Mouse (Mus musculus) forebrain, embryonic 14.5 days (tissue): Measurements from ENCODE around the gene Ube2o. TPM values are rescaled to one million over a fixed set of nuclear protein-coding genes. Genes with fewer than 3 reads are reported as not detected.
A peak's percentile ranks its signal among the peaks of the same experiment; 100 is the strongest.

ENCODE experiments used
- ATAC-seq: fragments of 200-750 bp; cut with Nextera tagmentation; 2 replicates; pipeline ENCODE4 v1.8.0; 2017; ENCODE audit warnings: mild to moderate bottlenecking, moderate library complexity
- DNase-seq: peaks from one replicate; pipeline ENCODE4 v3.0.0-alpha.2; 2015; ENCODE audit warnings: low spot score
- H3K27ac ChIP-seq: fragments of 300-500 bp; sonication (generic); 2 replicates; pipeline ENCODE4 v1.5.1; 2014; ENCODE audit warnings: low read depth, mild to moderate bottlenecking, control low read depth, low read length, moderate library complexity
- H3K27me3 ChIP-seq: fragments of 300-500 bp; sonication (generic); replicated peaks from 2 replicates; pipeline ENCODE4 v1.6.1; 2014; ENCODE audit warnings: low read length, control low read depth, mixed read lengths; ENCODE audit not compliant: control insufficient read depth, insufficient read depth
- H3K36me3 ChIP-seq: fragments of 300-500 bp; sonication (generic); 2 replicates; pipeline ENCODE4 v1.6.1; 2014; ENCODE audit warnings: low read length, control low read depth; ENCODE audit not compliant: control insufficient read depth, insufficient read depth
- H3K4me1 ChIP-seq: fragments of 300-500 bp; sonication (generic); 2 replicates; pipeline ENCODE4 v1.6.1; 2014; ENCODE audit warnings: antibody characterized with exemption, low read length, control low read depth; ENCODE audit not compliant: control insufficient read depth, insufficient read depth
- H3K4me2 ChIP-seq: fragments of 300-500 bp; sonication (generic); 2 replicates; pipeline ENCODE4 v1.6.1; 2014; ENCODE audit warnings: mild to moderate bottlenecking, control low read depth, low read length
- H3K4me3 ChIP-seq: fragments of 300-500 bp; sonication (generic); 2 replicates; pipeline ENCODE4 v1.5.1; 2014; ENCODE audit warnings: low read depth, low read length, control low read depth
- H3K9ac ChIP-seq: fragments of 300-500 bp; sonication (generic); 2 replicates; pipeline ENCODE4 v1.6.1; 2014; ENCODE audit warnings: mild to moderate bottlenecking, low read length, control low read depth, moderate library complexity
- H3K9me3 ChIP-seq: fragments of 300-500 bp; sonication (generic); replicated peaks from 2 replicates; pipeline ENCODE4 v1.6.1; 2016; ENCODE audit warnings: low read length, control low read depth, mixed read lengths; ENCODE audit not compliant: control insufficient read depth
- WGBS: fragments of 180-500 bp; shearing (Covaris S2); extraction: QIAGEN DNeasy Blood & Tissue Kit; methylation state at CpG from one replicate; pipeline ENCODE4 v1.1.7; 2014; 5-methylcytosine and 5-hydroxymethylcytosine counted together
- polyA plus RNA-seq: library from polyadenylated mRNA; unstranded; fragments of >200 nt; fragmentation: Nextera tagmentation; extraction: Ambion mirVana; gene quantifications from 2 replicates; pipeline ENCODE4 v1.2.1, GENCODE M21; 2014

Ube2o gene
- polyA plus RNA-seq, 1 experiment from 2014 or later = 16.7 TPM

DNA sequence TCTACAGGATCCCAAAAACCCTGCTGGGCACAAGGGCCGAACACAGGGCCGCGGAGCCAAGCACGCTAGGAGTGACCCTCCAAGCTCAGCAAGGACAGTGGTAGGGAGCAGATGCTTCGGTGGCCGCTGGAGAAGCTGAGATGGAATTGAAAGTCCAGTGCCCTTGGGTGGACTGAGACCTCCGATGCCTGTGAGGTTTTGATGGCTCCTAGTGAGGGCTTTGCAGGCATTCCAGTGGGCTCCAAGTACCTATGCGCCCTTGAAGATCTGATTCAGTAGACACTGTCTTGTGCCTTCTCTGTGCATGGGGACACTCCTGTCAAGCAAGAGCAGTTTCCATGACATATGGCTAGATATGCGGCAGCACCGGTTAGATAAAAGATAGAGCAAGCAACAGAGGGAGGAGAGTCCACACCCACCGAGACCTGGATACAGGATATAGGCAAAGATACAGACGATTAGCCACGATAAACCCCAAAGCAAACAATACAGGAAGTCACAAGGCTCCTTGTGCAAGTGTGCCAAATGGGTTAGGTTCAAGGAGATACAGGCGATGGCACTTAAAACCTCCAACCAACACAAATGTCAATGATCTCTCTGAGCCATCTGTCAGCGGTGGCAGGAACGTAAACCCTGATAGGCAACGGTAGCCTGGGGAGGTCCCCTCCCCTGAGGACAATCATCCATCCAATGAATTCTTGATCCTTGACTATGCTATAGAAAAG is 74.9 kb downstream of the Ube2o start:
- Histone ChIP-seq H3K4me1 (no peaks in the 10 kb centered on the region), H3K4me3 (no peak overlapping the region), H3K36me3 (no peaks in the 10 kb centered on the region), H3K27ac (no peak overlapping the region), H3K9ac (no peak overlapping the region), H3K27me3 (no peaks in the 10 kb centered on the region), H3K4me2 (no peak overlapping the region), H3K9me3 (no peaks in the 10 kb centered on the region)
- WGBS = 87% methylated on average over 17 of the region's 17 CpGs
- ATAC-seq (no peak), DNase-seq (no peak)

DNA sequence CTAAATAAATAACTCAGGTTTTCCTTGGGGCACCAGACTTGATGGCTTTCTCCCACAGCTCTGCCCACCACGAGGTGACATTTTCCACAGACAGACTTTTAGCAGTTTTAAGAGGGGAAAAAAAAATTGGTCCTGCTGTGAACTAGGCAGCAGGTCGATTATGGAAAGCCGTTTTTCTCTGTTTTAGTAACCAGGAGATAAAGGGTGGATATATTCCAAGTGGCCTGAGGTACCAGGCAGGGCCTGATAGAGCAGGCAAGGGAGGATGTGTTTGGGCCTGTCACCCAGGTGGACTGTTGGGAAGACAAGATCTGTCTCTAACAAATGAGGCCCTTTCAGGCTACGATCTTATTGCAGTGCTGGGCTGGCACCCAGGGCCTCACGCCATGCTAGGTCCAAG is 75.7 kb downstream of the Ube2o start:
- 80% methylated on average over 5 of the region's 5 CpGs for WGBS
- no peak overlapping the region for H3K9ac ChIP-seq
- H3K4me3 ChIP-seq = no peak overlapping the region
- no peak for DNase-seq
- no peaks in the 10 kb centered on the region for H3K36me3 ChIP-seq
- no peak overlapping the region for H3K4me2 ChIP-seq
- H3K4me1 ChIP-seq = no peaks in the 10 kb centered on the region
- no peaks in the 10 kb centered on the region for H3K9me3 ChIP-seq
- ATAC-seq = no peak
- H3K27ac ChIP-seq = no peak overlapping the region
- no peaks in the 10 kb centered on the region for H3K27me3 ChIP-seq

DNA sequence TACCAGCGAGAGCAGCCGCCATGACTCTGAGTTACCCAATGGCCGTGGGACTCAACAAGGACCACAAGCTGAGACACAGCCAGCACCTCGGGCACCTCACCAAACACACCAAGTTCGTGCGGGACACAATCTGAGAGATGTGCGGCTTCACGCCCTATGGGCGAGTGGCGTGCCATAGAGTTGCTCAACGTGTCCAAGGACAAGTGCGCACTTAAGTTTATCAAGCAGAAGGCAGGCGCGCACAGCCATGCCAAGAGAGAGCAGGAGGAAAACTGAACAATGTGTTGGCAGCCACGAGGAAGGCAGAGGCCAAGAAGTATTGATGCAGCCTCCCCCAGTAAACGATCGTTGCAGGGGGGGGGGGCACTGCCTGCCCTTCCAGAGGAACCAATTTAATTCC is 76.7 kb downstream of the Ube2o start:
- H3K9me3 ChIP-seq = no peaks in the 10 kb centered on the region
- no peak overlapping the region for H3K4me3 ChIP-seq
- no peak for ATAC-seq
- no peaks in the 10 kb centered on the region for H3K4me1 ChIP-seq
- no peaks in the 10 kb centered on the region for H3K36me3 ChIP-seq
- H3K9ac ChIP-seq = no peak overlapping the region
- H3K4me2 ChIP-seq = no peak overlapping the region
- no peak overlapping the region for H3K27ac ChIP-seq
- DNase-seq = no peak
- no peaks in the 10 kb centered on the region for H3K27me3 ChIP-seq
- 83% methylated on average over 17 of the region's 17 CpGs for WGBS

DNA sequence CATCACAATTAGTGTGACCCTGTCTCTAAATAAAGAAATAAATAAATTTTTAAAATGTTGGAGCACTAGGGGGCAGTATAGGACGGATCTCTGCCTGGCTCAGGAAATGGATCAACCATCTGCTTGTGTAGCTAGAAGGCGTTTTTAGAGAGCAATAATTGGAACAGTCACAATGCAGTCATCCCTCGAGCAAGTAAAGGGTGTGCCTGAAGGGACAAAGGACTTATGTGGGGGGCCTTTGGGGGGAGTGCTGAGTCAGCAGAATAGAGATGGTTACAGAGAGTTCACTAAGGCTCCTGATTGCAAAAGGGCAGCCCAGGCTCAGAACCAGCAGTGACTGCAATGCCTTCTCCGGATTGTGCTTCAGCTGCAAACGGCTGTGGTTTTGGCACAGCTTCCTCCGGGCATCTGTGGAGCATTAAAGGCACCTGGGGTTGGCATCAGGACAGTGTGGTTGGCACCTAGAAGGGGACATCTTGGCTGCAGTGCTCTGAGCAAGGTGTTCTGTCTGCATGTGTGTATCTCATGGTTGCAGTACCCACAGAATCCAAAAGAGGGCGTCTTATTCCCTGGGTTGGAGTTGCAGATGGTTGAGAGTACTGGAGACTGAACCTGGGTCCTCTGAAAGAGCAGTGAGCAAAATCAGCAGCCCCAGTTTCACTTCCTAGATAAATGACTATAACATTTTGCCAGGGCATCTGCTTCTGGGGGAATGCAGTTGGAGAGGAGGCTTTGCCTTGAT is 80.1 kb downstream of the Ube2o start:
- Histone ChIP-seq H3K27me3 (no peaks in the 10 kb centered on the region), H3K4me3 (no peak overlapping the region), H3K9ac (no peak overlapping the region), H3K27ac (peak overlapping the region; percentile 75; the same call in 1 of the 2 replicates), H3K9me3 (no peaks in the 10 kb centered on the region; the same call in 1 of the 2 replicates), H3K4me2 (no peak overlapping the region), H3K36me3 (no peaks in the 10 kb centered on the region), H3K4me1 (no peaks in the 10 kb centered on the region)
- ATAC-seq (peak; percentile 68), DNase-seq (peak; percentile 85)
- WGBS = 21% methylated on average over 7 of the region's 7 CpGs

DNA sequence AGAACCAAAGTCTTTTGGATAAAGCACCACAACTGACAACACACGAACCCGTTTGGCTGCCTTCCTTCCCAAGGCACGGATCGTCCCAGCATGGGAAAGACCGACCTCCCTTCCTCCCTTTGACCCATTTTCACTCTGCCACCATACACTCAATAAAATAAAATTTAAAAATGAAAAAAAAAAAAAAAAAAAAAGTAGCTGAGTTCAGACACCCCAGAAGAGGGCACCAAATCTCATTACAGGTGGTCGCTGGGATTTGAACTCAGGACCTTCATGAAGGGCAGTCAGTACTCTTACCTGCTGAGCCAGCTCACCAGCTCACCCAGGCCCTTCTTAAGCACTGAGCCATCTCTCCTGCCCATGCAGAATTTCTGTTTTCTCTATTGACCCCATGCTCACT is 82.2 kb downstream of the Ube2o start:
- no peak overlapping the region for H3K27ac ChIP-seq
- no peak overlapping the region for H3K4me2 ChIP-seq
- H3K4me3 ChIP-seq = no peak overlapping the region
- H3K4me1 ChIP-seq = no peaks in the 10 kb centered on the region
- DNase-seq (no peak), ATAC-seq (no peak)
- H3K9ac ChIP-seq = no peak overlapping the region; the same call in 1 of the 2 replicates
- no peaks in the 10 kb centered on the region for H3K36me3 ChIP-seq
- WGBS = 38% methylated on average over 6 of the region's 6 CpGs
- H3K9me3 ChIP-seq = no peaks in the 10 kb centered on the region; the same call in 1 of the 2 replicates
- no peaks in the 10 kb centered on the region for H3K27me3 ChIP-seq

DNA sequence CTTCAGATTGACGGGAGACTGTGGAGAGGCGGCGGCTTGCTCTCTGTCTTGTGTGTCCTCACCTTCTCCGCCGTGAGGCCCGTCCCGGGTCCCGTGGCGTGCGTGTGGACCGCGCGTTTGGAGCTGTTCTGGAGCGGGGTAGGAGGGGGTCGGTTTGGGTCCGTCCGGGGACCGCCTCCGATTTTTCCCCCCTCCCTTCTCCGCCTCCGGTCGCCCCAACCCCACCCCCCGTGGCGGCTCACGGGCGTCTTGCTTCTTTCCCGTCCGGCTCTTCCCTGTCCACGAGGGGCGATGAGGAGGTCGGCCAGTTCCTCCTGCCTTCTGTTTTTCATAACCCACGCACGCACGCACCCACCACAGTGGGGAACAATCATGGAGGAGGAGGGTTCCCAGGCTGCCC is 82.7 kb downstream of the Ube2o start:
- Histone ChIP-seq H3K9me3 (no peaks in the 10 kb centered on the region; the same call in 1 of the 2 replicates), H3K4me1 (no peaks in the 10 kb centered on the region), H3K4me3 (no peak overlapping the region), H3K36me3 (no peaks in the 10 kb centered on the region), H3K4me2 (peak overlapping the region; percentile 35; the same call in 1 of the 2 replicates), H3K27me3 (no peaks in the 10 kb centered on the region), H3K9ac (no peak overlapping the region; the same call in 1 of the 2 replicates), H3K27ac (no peak overlapping the region)
- no peak for DNase-seq
- WGBS = 34% methylated on average over 30 of the region's 34 CpGs
- no peak for ATAC-seq

DNA sequence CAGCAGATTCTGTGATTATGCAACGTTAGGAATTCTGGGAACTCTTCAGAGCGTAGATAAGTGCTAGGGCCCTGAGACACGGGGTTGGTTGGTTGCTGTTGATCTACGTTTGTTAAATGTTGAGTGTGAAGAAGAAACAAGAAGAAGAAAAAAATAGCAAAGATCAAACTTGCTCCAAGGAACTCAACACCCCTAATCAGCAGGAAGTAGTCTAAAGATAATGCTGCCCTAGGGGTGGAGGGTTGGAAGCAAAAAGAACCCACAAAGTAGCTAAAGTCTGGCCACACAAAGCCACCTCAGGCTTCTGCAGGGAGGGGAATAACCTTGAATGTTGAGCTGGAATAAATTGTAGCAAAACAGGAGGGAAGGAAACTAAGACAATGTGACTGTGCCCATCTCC is 83.9 kb downstream of the Ube2o start:
- ATAC-seq = no peak
- Histone ChIP-seq H3K9me3 (no peaks in the 10 kb centered on the region; the same call in 1 of the 2 replicates), H3K4me3 (no peak overlapping the region), H3K4me2 (no peak overlapping the region), H3K9ac (no peak overlapping the region), H3K27ac (no peak overlapping the region), H3K4me1 (no peaks in the 10 kb centered on the region), H3K27me3 (no peaks in the 10 kb centered on the region), H3K36me3 (no peaks in the 10 kb centered on the region)
- 88% methylated on average over 4 of the region's 4 CpGs for WGBS
- DNase-seq = no peak

DNA sequence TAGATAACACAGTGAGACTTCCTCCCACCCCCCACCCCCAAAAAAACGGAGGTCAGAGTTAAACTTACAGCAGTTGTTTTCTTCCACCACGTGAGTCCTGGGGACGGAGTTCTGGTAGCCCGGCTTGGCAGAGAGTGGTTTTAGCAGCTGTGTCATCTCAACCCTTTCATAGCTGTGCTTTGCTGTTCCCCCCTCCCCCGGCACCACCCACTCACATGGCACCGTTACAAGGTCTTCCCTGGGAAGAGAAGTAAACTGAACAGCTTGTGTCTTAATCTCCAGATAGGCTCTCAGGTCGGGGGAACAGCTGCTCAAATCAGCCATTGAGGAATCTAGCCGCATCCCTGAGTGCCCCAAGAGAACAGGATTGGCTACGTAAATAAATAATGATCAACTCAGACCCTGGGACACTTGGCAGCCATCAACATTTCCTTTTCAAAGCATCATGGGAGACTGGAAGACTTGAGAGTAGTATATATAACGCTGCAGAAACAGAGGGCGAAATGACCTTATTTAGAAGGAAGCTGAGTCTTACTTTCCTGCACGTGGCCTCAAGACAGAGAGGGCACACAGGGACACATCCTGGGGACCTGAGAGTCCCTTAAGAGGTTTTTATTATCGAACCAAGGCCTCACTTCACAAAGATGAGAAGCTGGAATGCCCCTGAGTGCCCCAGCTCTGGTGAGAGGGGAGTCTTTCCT is 86.6 kb downstream of the Ube2o start:
- Histone ChIP-seq H3K36me3 (no peaks in the 10 kb centered on the region), H3K27ac (no peak overlapping the region), H3K27me3 (no peaks in the 10 kb centered on the region), H3K9ac (no peak overlapping the region), H3K4me1 (0 out of 2 replicates have a peak, but pooled peaks cover 2% of the 10 kb centered on the region), H3K9me3 (no peaks in the 10 kb centered on the region; the same call in 1 of the 2 replicates), H3K4me2 (no peak overlapping the region), H3K4me3 (no peak overlapping the region)
- ATAC-seq (no peak), DNase-seq (peak; percentile 63)
- WGBS = 58% methylated on average over 13 of the region's 13 CpGs
